Mouse (Mus musculus): ENCODE results near the gene Angptl2. TPM values are rescaled to one million over a fixed set of nuclear protein-coding genes. Genes with fewer than 3 reads are reported as not detected.

The Angptl2 gene
- total RNA-seq (2021) (10 to 100 TPM; 24.0 to 48.3 TPM), polyA plus RNA-seq (2012; rRNA removed) (32.5 and 35.7 TPM in 2 replicates)
- long read RNA-seq, transcript Angptl2-201 (5 exons, 3,339 nt): major isoform, 32 of 45 reads
- long read RNA-seq, partial matches to known transcripts: 2 of 45 reads
- long read RNA-seq, other reads (novel, unspliced or antisense): 8 of 45 reads

- peak; percentile 93 for DNase-seq
Measured at GRCm38 (mm10) chr2:33215700-33216509, at the start of gene Angptl2. TSS of gene Angptl2 (plus strand) at chr2:33216069.

DNA sequence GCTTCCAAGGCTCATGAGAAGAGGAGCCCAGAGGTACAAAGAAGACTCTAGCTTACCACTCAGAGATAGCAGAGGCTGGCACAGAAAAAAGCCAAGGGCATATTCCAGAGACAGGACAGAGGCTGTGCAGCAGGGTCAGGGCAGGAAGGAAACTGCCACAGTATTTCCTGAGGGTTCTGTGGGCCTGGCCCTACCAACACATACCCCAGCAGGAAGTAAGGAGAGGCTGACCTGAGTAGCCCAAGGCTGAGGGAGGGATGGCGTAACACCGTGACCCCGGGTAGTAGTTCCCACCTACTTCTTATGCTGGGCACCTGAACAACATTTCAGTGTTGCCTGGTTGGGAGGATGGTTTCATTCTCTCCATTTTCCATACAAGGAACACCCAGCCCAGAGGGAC is 48.8 kb upstream of the Angptl2 start:
- no peak for DNase-seq

GRCm38 (mm10) chr2:33169445-33169844 is 46.4 kb upstream of the Angptl2 start:
- no peak for DNase-seq

GRCm38 (mm10) chr2:33170777-33171565 is 44.9 kb upstream of the Angptl2 start:
- DNase-seq: no peak

DNA sequence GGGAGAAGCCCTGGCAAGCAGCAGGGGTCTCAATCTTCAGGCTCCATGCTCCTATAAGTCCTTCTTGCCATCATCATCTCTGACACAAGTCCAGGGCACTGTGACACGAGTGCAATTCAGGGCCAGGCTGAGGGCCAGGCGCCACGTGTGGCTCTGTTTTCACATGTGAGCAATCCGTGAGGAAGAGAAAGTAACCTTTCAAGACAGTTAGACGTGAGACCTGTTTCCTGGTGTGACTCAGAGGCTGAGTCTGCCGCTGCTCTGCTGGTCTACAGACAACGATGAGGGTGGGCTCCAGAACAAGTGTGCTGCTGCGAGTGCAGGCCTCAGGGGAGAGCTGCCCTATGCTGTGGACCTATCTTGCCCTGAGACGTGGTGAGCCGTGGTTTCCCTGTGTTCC is 42.7 kb upstream of the Angptl2 start:
- no peak for DNase-seq

- DNase-seq: no peak
Measured at GRCm38 (mm10) chr2:33173686-33174085, 42.2 kb upstream of the Angptl2 start.

DNA sequence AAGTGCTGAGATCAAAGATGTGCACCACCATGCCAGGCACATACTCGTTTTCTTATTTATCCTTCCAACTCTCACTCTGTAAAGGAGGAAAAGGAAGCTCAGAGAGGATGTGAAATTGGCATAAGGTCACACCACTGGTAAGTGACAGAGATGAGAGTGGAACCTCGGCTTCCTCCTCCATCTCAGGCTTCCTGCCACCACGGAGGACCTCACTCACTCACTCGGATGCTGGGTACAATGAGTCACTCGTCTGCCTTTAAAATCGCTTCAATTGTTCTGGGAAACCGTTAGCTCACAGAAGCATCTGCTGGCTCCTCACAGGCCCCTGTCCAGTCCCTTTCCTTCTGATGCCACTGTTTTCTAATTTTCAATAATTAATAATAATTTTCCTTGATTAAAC is 39.4 kb upstream of the Angptl2 start:
- DNase-seq: no peak

DNA sequence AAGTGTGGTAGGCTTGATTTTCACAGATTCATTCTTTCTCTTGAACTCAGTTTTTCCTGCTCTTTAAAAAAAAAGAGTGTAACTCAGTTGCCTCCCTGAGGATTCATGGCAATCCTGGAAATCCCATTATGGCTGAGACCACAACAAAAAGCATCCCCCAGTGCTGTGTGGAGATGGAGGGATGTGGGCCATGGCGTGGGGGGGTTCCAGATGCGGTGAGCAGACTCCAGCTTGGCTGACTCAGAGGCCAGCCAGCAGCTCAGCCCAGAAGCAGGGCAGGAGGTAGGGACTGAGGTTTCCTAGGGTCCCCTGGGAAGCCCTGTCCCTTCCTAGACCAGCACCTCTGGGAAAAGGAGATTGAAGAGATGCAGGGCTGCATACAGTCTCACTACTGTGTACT is 38.9 kb upstream of the Angptl2 start:
- no peak for DNase-seq

DNA sequence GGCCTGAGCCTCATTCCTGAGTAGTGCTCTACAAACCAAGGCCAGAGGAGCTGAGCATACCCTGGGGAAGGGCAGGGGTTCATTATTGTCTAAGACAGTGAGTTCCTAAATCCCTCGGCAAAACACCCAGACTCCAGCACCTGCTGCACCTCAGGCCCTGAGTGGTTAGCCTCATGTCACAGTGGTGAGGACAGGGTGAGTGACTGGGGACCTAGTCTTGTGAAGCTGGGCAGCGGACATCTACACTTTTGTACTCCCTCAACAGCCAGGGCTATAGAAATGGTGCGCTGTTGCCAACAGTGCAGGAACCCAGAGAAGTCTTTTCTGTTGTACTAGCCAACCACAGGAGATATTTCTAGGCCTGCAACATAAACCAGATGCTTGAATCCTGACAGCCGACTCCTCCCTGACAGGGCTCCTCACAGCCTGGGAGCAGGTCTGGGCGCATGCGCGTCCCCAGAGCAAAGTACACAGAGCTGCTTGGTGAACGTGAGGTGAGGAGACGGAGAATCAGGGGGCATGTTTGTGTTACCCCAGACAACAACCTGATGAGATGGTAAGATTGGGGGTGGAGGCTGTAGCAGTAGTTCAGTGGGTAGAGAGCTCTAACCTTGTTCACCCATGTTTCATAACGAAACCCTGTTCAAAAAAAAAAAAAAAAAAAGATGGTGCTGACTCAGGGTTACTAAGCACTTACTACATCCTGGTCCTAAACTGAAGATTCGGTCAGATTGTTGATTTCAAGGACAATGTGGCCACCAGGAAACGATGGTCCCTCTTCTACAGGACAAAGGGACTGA is 38.2 kb upstream of the Angptl2 start:
- DNase-seq: no peak

- DNase-seq: no peak
Measured at GRCm38 (mm10) chr2:33178243-33178932, 37.5 kb upstream of the Angptl2 start.

- DNase-seq: no peak
Measured at GRCm38 (mm10) chr2:33179171-33179929, 36.5 kb upstream of the Angptl2 start.

GRCm38 (mm10) chr2:33179930-33180630 is 35.8 kb upstream of the Angptl2 start:
- DNase-seq: peak; percentile 44

- DNase-seq: no peak
Measured at GRCm38 (mm10) chr2:33183321-33183720, 32.5 kb upstream of the Angptl2 start.

- DNase-seq: no peak
Measured at GRCm38 (mm10) chr2:33184641-33185040, 31.2 kb upstream of the Angptl2 start.

- peak; percentile 69 for DNase-seq
Measured at GRCm38 (mm10) chr2:33185258-33185657, 30.6 kb upstream of the Angptl2 start.

- no peak for DNase-seq
Measured at GRCm38 (mm10) chr2:33186505-33186904, 29.4 kb upstream of the Angptl2 start.

DNA sequence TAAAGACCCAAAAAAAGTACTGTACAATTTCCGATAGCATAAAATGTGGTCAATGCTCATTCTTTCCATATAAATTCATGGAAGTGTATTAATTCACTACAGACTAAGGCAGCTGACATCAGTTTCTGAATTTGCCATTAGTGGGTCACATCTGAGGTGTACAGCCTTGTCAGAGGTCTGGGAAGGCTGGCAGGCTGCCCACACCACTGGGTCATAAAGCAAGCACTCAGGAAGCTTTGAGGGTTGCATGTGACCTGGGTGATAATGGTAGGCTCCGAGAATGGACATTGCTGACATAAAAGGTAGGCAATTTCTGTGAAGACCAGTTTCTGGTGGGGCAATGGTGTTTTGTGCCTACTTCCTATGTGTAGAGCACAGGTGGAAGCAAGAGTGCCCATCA is 28.0 kb upstream of the Angptl2 start:
- peak; percentile 52 for DNase-seq

DNA sequence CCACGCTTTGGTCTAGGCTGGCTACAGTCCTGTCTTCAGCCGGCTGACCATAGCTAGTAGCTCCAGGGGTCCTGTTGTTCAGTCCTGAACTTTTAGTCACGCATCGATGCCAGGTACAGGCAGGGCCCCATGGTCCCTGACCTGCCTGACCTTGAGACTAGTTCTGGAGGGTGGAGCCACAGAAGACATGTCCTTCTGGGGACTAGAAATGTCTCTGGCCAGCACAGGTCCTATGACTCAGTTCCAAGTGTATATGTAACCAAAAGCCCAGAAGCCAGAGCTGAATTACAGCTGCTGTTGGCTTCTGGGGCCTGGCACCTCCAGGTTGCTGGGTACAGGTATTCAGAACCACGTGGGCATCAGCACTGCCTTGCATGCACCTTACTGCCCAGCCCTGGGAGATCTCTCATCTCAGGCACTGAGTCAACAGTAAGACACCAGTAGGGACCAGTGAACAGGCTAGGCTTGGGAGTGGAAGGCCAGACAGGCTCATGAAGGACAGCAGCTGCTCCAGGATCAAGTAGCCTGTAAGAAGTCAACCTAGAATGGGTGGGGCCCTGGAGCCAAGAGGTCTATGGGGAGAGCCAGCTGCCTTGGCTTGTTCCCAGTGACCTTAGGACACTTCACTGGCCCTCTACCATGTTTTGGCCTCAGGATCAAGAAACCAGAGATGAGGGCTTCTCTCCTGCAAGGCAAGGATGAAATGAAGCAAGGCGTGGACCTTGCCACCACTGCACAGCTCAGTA is 26.8 kb upstream of the Angptl2 start:
- DNase-seq: peak; percentile 29

DNA sequence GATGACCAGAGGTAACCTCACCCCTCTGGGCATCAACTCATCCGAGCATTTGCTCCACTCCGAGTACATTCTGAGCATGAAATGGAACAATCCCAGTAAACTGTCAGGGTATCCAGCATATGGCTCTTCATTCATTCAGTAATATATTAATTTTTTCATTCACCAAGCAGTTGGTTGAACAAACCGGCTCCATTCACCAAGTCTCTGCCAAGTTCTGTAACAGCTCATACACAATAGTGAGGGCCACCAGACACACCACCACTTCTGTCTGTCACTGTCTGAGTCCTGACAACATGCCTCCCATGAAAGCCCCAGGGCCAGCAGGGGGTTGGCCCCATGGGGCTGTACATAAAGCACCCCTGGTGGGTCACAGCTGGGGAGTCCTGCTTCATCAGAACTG is 25.9 kb upstream of the Angptl2 start:
- no peak for DNase-seq
